Mouse (Mus musculus): ENCODE measurements around the gene Mbnl3. TPM values are rescaled to one million over a fixed set of nuclear protein-coding genes. Genes with fewer than 3 reads are reported as not detected.
A peak's percentile ranks its signal among the peaks of the same experiment; 100 is the strongest.

Gene Mbnl3
- total and polyA plus RNA-seq, 2 experiments from 2014 or later, result 2.9 to 6.0 TPM

GRCm38 (mm10) chrX:51171413-51171812 lies 34.9 kb downstream of the Mbnl3 start:
- no peak overlapping the region for H3K4me2 ChIP-seq (ENCODE audit: low read depth, low read length)
- H3K4me1 ChIP-seq (ENCODE audit: control insufficient read depth, insufficient read depth), result no peaks in the 10 kb centered on the region
- WGBS, result 47% methylated on average over 6 of the region's 6 CpGs
- no peak for ATAC-seq (ENCODE audit: insufficient read depth, low read depth)
- no peaks in the 10 kb centered on the region for H3K36me3 ChIP-seq (replicated peaks; ENCODE audit: control insufficient read depth, insufficient read depth, low read length)
- TF ChIP-seq CTCF (IDR thresholded peaks at IDR 0.05; ENCODE audit: low read depth) (peak; percentile 39), EP300 (IDR thresholded peaks at IDR 0.05; ENCODE audit: low read depth) (no peak)
- no peak overlapping the region for H3K9ac ChIP-seq (replicated peaks; ENCODE audit: low read depth, low read length)
- DNase-seq (ENCODE audit: low spot score), result peak; percentile 9
- H3K27ac ChIP-seq (ENCODE audit: low read depth), result no peak overlapping the region
- H3K4me3 ChIP-seq (ENCODE audit: low read depth, low read length), result no peak overlapping the region
- no peaks in the 10 kb centered on the region for H3K27me3 ChIP-seq (ENCODE audit: control insufficient read depth, insufficient read depth, low read length)
- H3K9me3 ChIP-seq (replicated peaks; ENCODE audit: control insufficient read depth, low read length), result no peaks in the 10 kb centered on the region

- no peaks in the 10 kb centered on the region for H3K36me3 ChIP-seq (replicated peaks; ENCODE audit: control insufficient read depth, insufficient read depth, low read length)
- H3K9ac ChIP-seq (replicated peaks; ENCODE audit: low read depth, low read length), result no peak overlapping the region
- ATAC-seq (ENCODE audit: insufficient read depth, low read depth) (no peak), DNase-seq (ENCODE audit: low spot score) (no peak)
- no peak overlapping the region for H3K27ac ChIP-seq (ENCODE audit: low read depth)
- no peak overlapping the region for H3K4me2 ChIP-seq (ENCODE audit: low read depth, low read length)
- no peak for TF ChIP-seq EP300 (IDR thresholded peaks at IDR 0.05; ENCODE audit: low read depth)
- TF ChIP-seq CTCF (IDR thresholded peaks at IDR 0.05; ENCODE audit: low read depth), result no peak
- no peaks in the 10 kb centered on the region for H3K9me3 ChIP-seq (replicated peaks; ENCODE audit: control insufficient read depth, low read length)
- 78% methylated on average over 1 of the region's 1 CpGs for WGBS
- no peaks in the 10 kb centered on the region for H3K4me1 ChIP-seq (ENCODE audit: control insufficient read depth, insufficient read depth)
- no peak overlapping the region for H3K4me3 ChIP-seq (ENCODE audit: low read depth, low read length)
- no peaks in the 10 kb centered on the region for H3K27me3 ChIP-seq (ENCODE audit: control insufficient read depth, insufficient read depth, low read length)
Measured at GRCm38 (mm10) chrX:51170404-51170803, 35.9 kb downstream of the Mbnl3 start.

GRCm38 (mm10) chrX:51169476-51170045 lies 36.8 kb downstream of the Mbnl3 start:
- Histone ChIP-seq H3K4me3 (ENCODE audit: low read depth, low read length) (no peak overlapping the region), H3K27me3 (ENCODE audit: control insufficient read depth, insufficient read depth, low read length) (no peaks in the 10 kb centered on the region), H3K36me3 (replicated peaks; ENCODE audit: control insufficient read depth, insufficient read depth, low read length) (no peaks in the 10 kb centered on the region), H3K4me1 (ENCODE audit: control insufficient read depth, insufficient read depth) (no peaks in the 10 kb centered on the region), H3K27ac (ENCODE audit: low read depth) (no peak overlapping the region), H3K4me2 (ENCODE audit: low read depth, low read length) (no peak overlapping the region), H3K9me3 (replicated peaks; ENCODE audit: control insufficient read depth, low read length) (no peaks in the 10 kb centered on the region), H3K9ac (replicated peaks; ENCODE audit: low read depth, low read length) (no peak overlapping the region)
- ATAC-seq (ENCODE audit: insufficient read depth, low read depth) (no peak), DNase-seq (ENCODE audit: low spot score) (no peak)
- 69% methylated on average over 5 of the region's 5 CpGs for WGBS
- TF ChIP-seq CTCF (IDR thresholded peaks at IDR 0.05; ENCODE audit: low read depth) (peak; percentile 1; the same call in 1 of the 2 replicates), EP300 (IDR thresholded peaks at IDR 0.05; ENCODE audit: low read depth) (no peak)

- Histone ChIP-seq H3K4me2 (ENCODE audit: low read depth, low read length) (no peak overlapping the region), H3K4me1 (ENCODE audit: control insufficient read depth, insufficient read depth) (no peaks in the 10 kb centered on the region), H3K4me3 (ENCODE audit: low read depth, low read length) (no peak overlapping the region), H3K27ac (ENCODE audit: low read depth) (no peak overlapping the region), H3K27me3 (ENCODE audit: control insufficient read depth, insufficient read depth, low read length) (no peaks in the 10 kb centered on the region), H3K9me3 (replicated peaks; ENCODE audit: control insufficient read depth, low read length) (no peaks in the 10 kb centered on the region), H3K36me3 (replicated peaks; ENCODE audit: control insufficient read depth, insufficient read depth, low read length) (no peaks in the 10 kb centered on the region), H3K9ac (replicated peaks; ENCODE audit: low read depth, low read length) (no peak overlapping the region)
- no peak for DNase-seq (ENCODE audit: low spot score)
- no peak for ATAC-seq (ENCODE audit: insufficient read depth, low read depth)
- 72% methylated on average over 3 of the region's 3 CpGs for WGBS
- no peak for TF ChIP-seq EP300 (IDR thresholded peaks at IDR 0.05; ENCODE audit: low read depth)
- no peak for TF ChIP-seq CTCF (IDR thresholded peaks at IDR 0.05; ENCODE audit: low read depth)
Measured at GRCm38 (mm10) chrX:51167976-51168375, 38.4 kb downstream of the Mbnl3 start.

GRCm38 (mm10) chrX:51164766-51165165 lies 41.6 kb downstream of the Mbnl3 start:
- Histone ChIP-seq H3K9ac (replicated peaks; ENCODE audit: low read depth, low read length) (no peak overlapping the region), H3K36me3 (replicated peaks; ENCODE audit: control insufficient read depth, insufficient read depth, low read length) (no peaks in the 10 kb centered on the region), H3K9me3 (replicated peaks; ENCODE audit: control insufficient read depth, low read length) (no peaks in the 10 kb centered on the region), H3K27ac (ENCODE audit: low read depth) (no peak overlapping the region), H3K27me3 (ENCODE audit: control insufficient read depth, insufficient read depth, low read length) (no peaks in the 10 kb centered on the region), H3K4me1 (ENCODE audit: control insufficient read depth, insufficient read depth) (no peaks in the 10 kb centered on the region), H3K4me3 (ENCODE audit: low read depth, low read length) (no peak overlapping the region), H3K4me2 (ENCODE audit: low read depth, low read length) (no peak overlapping the region)
- TF ChIP-seq EP300 (IDR thresholded peaks at IDR 0.05; ENCODE audit: low read depth) (no peak), CTCF (IDR thresholded peaks at IDR 0.05; ENCODE audit: low read depth) (no peak)
- 64% methylated on average over 5 of the region's 5 CpGs for WGBS
- DNase-seq (ENCODE audit: low spot score) (no peak), ATAC-seq (ENCODE audit: insufficient read depth, low read depth) (no peak)

GRCm38 (mm10) chrX:51148436-51148835 lies 57.9 kb downstream of the Mbnl3 start:
- H3K27me3 ChIP-seq (ENCODE audit: control insufficient read depth, insufficient read depth, low read length), result no peaks in the 10 kb centered on the region
- no peak for ATAC-seq (ENCODE audit: insufficient read depth, low read depth)
- H3K27ac ChIP-seq (ENCODE audit: low read depth), result no peak overlapping the region
- DNase-seq (ENCODE audit: low spot score), result peak; percentile 8
- 48% methylated on average over 4 of the region's 4 CpGs for WGBS
- no peak overlapping the region for H3K4me2 ChIP-seq (ENCODE audit: low read depth, low read length)
- TF ChIP-seq CTCF (IDR thresholded peaks at IDR 0.05; ENCODE audit: low read depth), result no peak
- no peak overlapping the region for H3K4me3 ChIP-seq (ENCODE audit: low read depth, low read length)
- H3K36me3 ChIP-seq (replicated peaks; ENCODE audit: control insufficient read depth, insufficient read depth, low read length), result no peaks in the 10 kb centered on the region
- H3K4me1 ChIP-seq (ENCODE audit: control insufficient read depth, insufficient read depth), result no peaks in the 10 kb centered on the region
- H3K9me3 ChIP-seq (replicated peaks; ENCODE audit: control insufficient read depth, low read length), result no peaks in the 10 kb centered on the region
- H3K9ac ChIP-seq (replicated peaks; ENCODE audit: low read depth, low read length), result no peak overlapping the region
